Comparison of ENCODE assay signal across 32 mouse cellular contexts in genomic region chr12:73863992-73864391, GRCm38 (mm10). TPM values are rescaled to one million over a fixed set of nuclear protein-coding genes. Genes with fewer than 3 reads are reported as not detected.
DNase-seq lines count a peak whose midpoint lies in the region; ATAC-seq and TF ChIP-seq lines count a peak whose summit lies in the region.
"Had no signal": no experiment of that assay in that cellular context is flagged by ENCODE, and none has a peak within 500 bp of the region (broad histone marks: within the 10 kb centered on the region; RNA-seq: fewer than 3 reads in every experiment).

No protein-coding gene starts in this region.

- H3K4me2 ChIP-seq in embryonic facial prominence, embryonic 15.5 days (replicated peaks), result no peak overlapping the region
- no peak overlapping the region for H3K4me2 ChIP-seq in hindbrain, embryonic 11.5 days (replicated peaks; ENCODE audit: low read depth, low read length)
- H3K4me2 ChIP-seq: forebrain, embryonic 15.5 days; heart, embryonic 12.5 days; neural tube, embryonic 15.5 days had no signal

- 63% methylated on average over 9 of the region's 9 CpGs for WGBS in embryonic facial prominence, embryonic 15.5 days
- 89% methylated on average over 9 of the region's 9 CpGs for WGBS in hindbrain, embryonic 11.5 days

- no peak overlapping the region for H3K4me3 ChIP-seq in left cerebral cortex, adult 2 months
- H3K4me3 ChIP-seq in embryonic facial prominence, embryonic 15.5 days (replicated peaks), result no peak overlapping the region
- H3K4me3 ChIP-seq in hindbrain, embryonic 11.5 days (ENCODE audit: low read depth, low read length), result no peak overlapping the region
- H3K4me3 ChIP-seq: forebrain, embryonic 10.5 days; forebrain, embryonic 15.5 days; heart, adult 2 months; heart, embryonic 12.5 days; neural tube, embryonic 15.5 days had no signal

- TF ChIP-seq CTCF in left cerebral cortex, adult 2 months (IDR thresholded peaks at IDR 0.05), result no peak

- peak; percentile 6 to 35 for DNase-seq in frontal cortex, adult 2 months (ENCODE audit: extremely low spot score in 1 of 2, low spot score in 1 of 2)
- DNase-seq in frontal cortex, postnatal 10 days (ENCODE audit: low spot score in 2 of 2), result no peak
- DNase-seq in left cerebral cortex, postnatal 14 days (ENCODE audit: low spot score in 2 of 2), result peak; percentile 14 to 56
- no peak for DNase-seq in left cerebral cortex, adult 2 months (ENCODE audit: extremely low spot score in 1 of 2, low spot score in 2 of 2)
- peak; percentile 61 for DNase-seq in layer of hippocampus, adult 9-11 months
- DNase-seq in hindbrain, embryonic 11.5 days (ENCODE audit: low spot score), result no peak
- no peak for DNase-seq in adrenal gland, adult 8-10 months
- DNase-seq: adrenal gland, postnatal 25 days; cerebellum, adult 8-10 months; cerebellum, postnatal 25 days; gastrocnemius, postnatal 36 days; heart, adult 2 months; kidney, adult 2 months; kidney, postnatal 4 days; liver; lung, adult 2 months; lung, postnatal 10 days; midbrain, embryonic 14.5 days; retina, postnatal 1 day; spleen, adult 18-20 months; thymus, adult 18-20 months; thymus, postnatal 25 days had no signal

- H3K27ac ChIP-seq in left cerebral cortex, adult 2 months, result no peak overlapping the region
- H3K27ac ChIP-seq in embryonic facial prominence, embryonic 15.5 days (replicated peaks), result peak overlapping the region; percentile 18; the same call in 1 of the 2 replicates
- H3K27ac ChIP-seq in hindbrain, embryonic 11.5 days (ENCODE audit: low read depth, low read length), result no peak overlapping the region
- H3K27ac ChIP-seq: forebrain, embryonic 10.5 days; forebrain, embryonic 15.5 days; heart, adult 2 months; kidney, postnatal 0 days; liver, embryonic 14.5 days; macrophage; neural tube, embryonic 15.5 days had no signal

- peaks cover 44% of the 10 kb centered on the region for H3K4me1 ChIP-seq in embryonic facial prominence, embryonic 15.5 days
- H3K4me1 ChIP-seq in hindbrain, embryonic 11.5 days (replicated peaks; ENCODE audit: control insufficient read depth, insufficient read depth, low read length), result no peaks in the 10 kb centered on the region
- H3K4me1 ChIP-seq: forebrain, embryonic 15.5 days had no signal

- no peaks in the 10 kb centered on the region for H3K9me3 ChIP-seq in embryonic facial prominence, embryonic 15.5 days (replicated peaks)
- H3K9me3 ChIP-seq in hindbrain, embryonic 11.5 days (ENCODE audit: control insufficient read depth, low read length), result no peaks in the 10 kb centered on the region
- H3K9me3 ChIP-seq: forebrain, embryonic 10.5 days; forebrain, embryonic 15.5 days; heart, embryonic 12.5 days; neural tube, embryonic 15.5 days had no signal

- intact Hi-C loops in left cerebral cortex, postnatal 14 days (cut with DNase I), result no loop called here
- intact Hi-C loops in left cerebral cortex, adult 2 months (cut with DNase I), result no loop called here

- H3K36me3 ChIP-seq in embryonic facial prominence, embryonic 15.5 days, result no peaks in the 10 kb centered on the region
- no peaks in the 10 kb centered on the region for H3K36me3 ChIP-seq in hindbrain, embryonic 11.5 days (ENCODE audit: control insufficient read depth, insufficient read depth, low read length)
- H3K36me3 ChIP-seq: forebrain, embryonic 10.5 days; forebrain, embryonic 15.5 days; heart, embryonic 12.5 days; neural tube, embryonic 15.5 days had no signal

- no peaks in the 10 kb centered on the region for H3K27me3 ChIP-seq in embryonic facial prominence, embryonic 15.5 days
- H3K27me3 ChIP-seq in hindbrain, embryonic 11.5 days (ENCODE audit: control insufficient read depth, insufficient read depth, low read length), result no peaks in the 10 kb centered on the region
- H3K27me3 ChIP-seq: forebrain, embryonic 15.5 days; heart, embryonic 12.5 days; neural tube, embryonic 15.5 days; Patski had no signal

- H3K9ac ChIP-seq in embryonic facial prominence, embryonic 15.5 days, result no peak overlapping the region
- H3K9ac ChIP-seq in hindbrain, embryonic 11.5 days (ENCODE audit: low read depth, low read length), result no peak overlapping the region
- H3K9ac ChIP-seq: forebrain, embryonic 15.5 days; heart, embryonic 12.5 days; liver, embryonic 14.5 days; neural tube, embryonic 15.5 days had no signal

- ATAC-seq in embryonic facial prominence, embryonic 15.5 days (ENCODE audit: insufficient number of reproducible peaks, low FRiP score, low TSS enrichment, low read depth), result no peak
- ATAC-seq in hindbrain, embryonic 11.5 days (ENCODE audit: low FRiP score), result no peak
- ATAC-seq: forebrain, embryonic 15.5 days; hindbrain, embryonic 16.5 days; Patski had no signal

RNA-seq across cellular contexts. Expression of gene Hif1a, which starts 37.2 kb away (rescaled TPM):
- 36.7 and 46.6 TPM in 2 replicates for polyA plus RNA-seq in frontal cortex, adult 2 months (2012; rRNA removed)
- total RNA-seq in left cerebral cortex, postnatal 14 days (2021), result 10 to 100 TPM; 62.0 to 67.4 TPM
- total RNA-seq in left cerebral cortex, adult 2 months (2021), result 10 to 100 TPM; 51.7 to 53.3 TPM
- polyA plus RNA-seq in embryonic facial prominence, embryonic 15.5 days (2015; fragmentation: Nextera tagmentation; extraction: Ambion mirVana), result 86.3 and 100 TPM in 2 replicates
- 130 and 139 TPM in 2 replicates for polyA plus RNA-seq in hindbrain, embryonic 11.5 days (2014; fragmentation: Nextera tagmentation; extraction: Ambion mirVana)
- 10 to 100 TPM; 61.1 to 71.2 (median 65.2) TPM for total RNA-seq in adrenal gland, adult 8-10 months (2022)

Comparison
In these comparisons a context has a peak if more than half of its experiments do, and no peak if none do; other contexts are left out.
1. DNase-seq: peak in frontal cortex, adult 2 months (2 of 2), left cerebral cortex, postnatal 14 days (2 of 2) and layer of hippocampus, adult 9-11 months (single experiment); none in frontal cortex, postnatal 10 days (0 of 2), left cerebral cortex, adult 2 months (0 of 2), hindbrain, embryonic 11.5 days (single experiment) and adrenal gland, adult 8-10 months (single experiment).